Comparison of ENCODE assay signal across 8 mouse cellular contexts in the genomic region with DNA sequence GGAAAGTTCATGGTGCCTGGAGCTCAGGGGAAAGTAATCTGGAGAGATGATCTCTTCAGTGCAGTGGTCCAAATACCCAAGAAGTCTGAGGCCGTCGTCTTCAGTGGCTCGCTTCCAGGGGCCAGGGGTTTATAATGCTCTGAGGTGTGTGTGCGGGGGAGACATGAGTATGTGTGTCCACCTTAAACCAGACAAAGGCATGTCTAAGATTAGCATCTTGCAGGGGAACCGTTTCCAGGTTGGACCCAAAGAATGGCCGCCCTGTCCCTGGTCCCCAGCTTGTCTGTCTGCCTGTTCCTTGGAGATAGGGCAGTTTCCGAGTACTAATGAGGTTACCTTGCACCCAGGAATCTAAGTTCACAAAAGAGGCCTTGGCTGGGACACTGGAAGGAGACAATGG. TPM values are rescaled to one million over a fixed set of nuclear protein-coding genes. Genes with fewer than 3 reads are reported as not detected.
A peak's percentile ranks its signal among the peaks of the same experiment; 100 is the strongest.
DNase-seq lines count a peak whose midpoint lies in the region; ATAC-seq and TF ChIP-seq lines count a peak whose summit lies in the region.
"Had no signal": no experiment of that assay in that cellular context is flagged by ENCODE, and none has a peak within 500 bp of the region (broad histone marks: within the 10 kb centered on the region; RNA-seq: fewer than 3 reads in every experiment).

A gene (minus strand): TSS at position 101 of the 400 bp plus-strand sequence.

- no peak for DNase-seq in lung, postnatal 0 days (ENCODE audit: low spot score)
- no peak for DNase-seq in lung, postnatal 36 days
- no peak for DNase-seq in thymus, postnatal 25 days
- DNase-seq in urinary bladder, adult 2 months (ENCODE audit: low spot score), result no peak
- DNase-seq: kidney, adult 8-10 months had no signal

- no peak for ATAC-seq in lung, postnatal 0 days
- no peak for ATAC-seq in forebrain, embryonic 13.5 days
- ATAC-seq in limb, embryonic 13.5 days (ENCODE audit: low FRiP score, low read depth), result no peak
- ATAC-seq in stomach, embryonic 14.5 days (ENCODE audit: insufficient number of reproducible peaks, insufficient read depth, low FRiP score, low read depth), result no peak

- no peak for TF ChIP-seq EP300 in lung, postnatal 0 days (IDR thresholded peaks at IDR 0.05)

- no peak for TF ChIP-seq CTCF in lung, postnatal 0 days (IDR thresholded peaks at IDR 0.05)

- H3K4me3 ChIP-seq in lung, postnatal 0 days (ENCODE audit: low read depth, low read length), result peak within 1 kb of the TSS; percentile 38
- peak within 1 kb of the TSS; percentile 45 for H3K4me3 ChIP-seq in forebrain, embryonic 13.5 days
- peak within 1 kb of the TSS; percentile 42 for H3K4me3 ChIP-seq in limb, embryonic 13.5 days
- peak within 1 kb of the TSS; percentile 34 for H3K4me3 ChIP-seq in stomach, embryonic 14.5 days (ENCODE audit: low read depth, low read length)

- no peaks in the 10 kb centered on the region for H3K36me3 ChIP-seq in lung, postnatal 0 days (ENCODE audit: insufficient read depth, low read length)
- H3K36me3 ChIP-seq in forebrain, embryonic 13.5 days (ENCODE audit: poor library complexity, severe bottlenecking), result no peaks in the 10 kb centered on the region
- H3K36me3 ChIP-seq in limb, embryonic 13.5 days, result no peaks in the 10 kb centered on the region
- H3K36me3 ChIP-seq in stomach, embryonic 14.5 days (ENCODE audit: control insufficient read depth, insufficient read depth, low read length), result no peaks in the 10 kb centered on the region

- WGBS in lung, postnatal 0 days, result 86% methylated on average over 7 of the region's 7 CpGs
- WGBS in forebrain, embryonic 13.5 days, result 87% methylated on average over 7 of the region's 7 CpGs
- 85% methylated on average over 7 of the region's 7 CpGs for WGBS in limb, embryonic 13.5 days
- WGBS in stomach, embryonic 14.5 days, result 85% methylated on average over 7 of the region's 7 CpGs

- peaks cover 13% of the 10 kb centered on the region for H3K27me3 ChIP-seq in lung, postnatal 0 days (replicated peaks; ENCODE audit: insufficient read depth, low read length)
- H3K27me3 ChIP-seq in forebrain, embryonic 13.5 days, result peaks cover 25% of the 10 kb centered on the region
- peaks cover 57% of the 10 kb centered on the region for H3K27me3 ChIP-seq in limb, embryonic 13.5 days
- H3K27me3 ChIP-seq in stomach, embryonic 14.5 days (ENCODE audit: control insufficient read depth, insufficient read depth, low read length), result peaks cover 21% of the 10 kb centered on the region

- no peaks in the 10 kb centered on the region for H3K9me3 ChIP-seq in lung, postnatal 0 days (ENCODE audit: low read length)
- no peaks in the 10 kb centered on the region for H3K9me3 ChIP-seq in forebrain, embryonic 13.5 days (replicated peaks)
- H3K9me3 ChIP-seq in limb, embryonic 13.5 days, result no peaks in the 10 kb centered on the region
- H3K9me3 ChIP-seq in stomach, embryonic 14.5 days (ENCODE audit: control insufficient read depth, low read depth, low read length), result no peaks in the 10 kb centered on the region

- no peaks in the 10 kb centered on the region for H3K4me1 ChIP-seq in lung, postnatal 0 days (ENCODE audit: insufficient read depth, low read depth, low read length)
- H3K4me1 ChIP-seq in forebrain, embryonic 13.5 days, result peaks cover 23% of the 10 kb centered on the region
- peaks cover 19% of the 10 kb centered on the region for H3K4me1 ChIP-seq in limb, embryonic 13.5 days
- peaks cover 10% of the 10 kb centered on the region; the same call in 1 of the 2 replicates for H3K4me1 ChIP-seq in stomach, embryonic 14.5 days (ENCODE audit: control insufficient read depth, insufficient read depth, low read length)

- no peak within 1 kb of the TSS for H3K27ac ChIP-seq in lung, postnatal 0 days (ENCODE audit: low read length)
- H3K27ac ChIP-seq in forebrain, embryonic 13.5 days, result no peak within 1 kb of the TSS; the same call in 1 of the 2 replicates
- H3K27ac ChIP-seq in limb, embryonic 13.5 days, result no peak within 1 kb of the TSS
- H3K27ac ChIP-seq in stomach, embryonic 14.5 days (ENCODE audit: low read length), result no peak within 1 kb of the TSS

- no peak within 1 kb of the TSS for H3K9ac ChIP-seq in lung, postnatal 0 days (replicated peaks; ENCODE audit: low read depth)
- peak within 1 kb of the TSS; percentile 62 for H3K9ac ChIP-seq in forebrain, embryonic 13.5 days
- H3K9ac ChIP-seq in limb, embryonic 13.5 days, result peak within 1 kb of the TSS; percentile 27
- H3K9ac ChIP-seq in stomach, embryonic 14.5 days (replicated peaks; ENCODE audit: low read depth, low read length), result no peak within 1 kb of the TSS

- H3K4me2 ChIP-seq in lung, postnatal 0 days (replicated peaks; ENCODE audit: low read depth, low read length), result peak within 1 kb of the TSS; percentile 62
- H3K4me2 ChIP-seq in forebrain, embryonic 13.5 days, result peak within 1 kb of the TSS; percentile 70
- H3K4me2 ChIP-seq in limb, embryonic 13.5 days (replicated peaks), result peak within 1 kb of the TSS; percentile 67
- peak within 1 kb of the TSS; percentile 72 for H3K4me2 ChIP-seq in stomach, embryonic 14.5 days (replicated peaks; ENCODE audit: low read depth, low read length)

RNA-seq across cellular contexts. Expression of the gene that starts here (rescaled TPM):
- not detected in 2 replicates for polyA plus RNA-seq in lung, postnatal 0 days (2015; fragmentation: Nextera tagmentation; extraction: Ambion mirVana)
- not detected in 2 replicates for polyA plus RNA-seq in forebrain, embryonic 13.5 days (2015; fragmentation: Nextera tagmentation; extraction: Ambion mirVana)
- not detected in 2 replicates for polyA plus RNA-seq in limb, embryonic 13.5 days (2015; fragmentation: Nextera tagmentation; extraction: Ambion mirVana)
- polyA plus RNA-seq in stomach, embryonic 14.5 days (2014; fragmentation: Nextera tagmentation; extraction: Ambion mirVana), result not detected in 2 replicates
- 0.15 TPM in 1 of 2 replicates, not detected in the other for polyA plus RNA-seq in urinary bladder, adult 2 months (2012; rRNA removed)

Comparison
In these comparisons a context has a peak if more than half of its experiments do, and no peak if none do; other contexts are left out.
1. H3K9ac ChIP-seq: peak in forebrain, embryonic 13.5 days (single experiment) and limb, embryonic 13.5 days (single experiment); none in lung, postnatal 0 days (single experiment) and stomach, embryonic 14.5 days (single experiment).
2. Peak in every context shown above with its lines, with median percentiles within 50 percentile points of each other: H3K4me2 ChIP-seq and H3K4me3 ChIP-seq.